Mouse (Mus musculus) lung, postnatal 14 days (tissue): ENCODE measurements around the gene Slc16a12.

Source experiments
- DNase-seq: peaks from one replicate; pipeline ENCODE4 v3.0.0; 2021

The Slc16a12 gene

GRCm38 (mm10) chr19:34662740-34663139, 84.3 kb downstream of the Slc16a12 start:
- DNase-seq: no peak

DNA sequence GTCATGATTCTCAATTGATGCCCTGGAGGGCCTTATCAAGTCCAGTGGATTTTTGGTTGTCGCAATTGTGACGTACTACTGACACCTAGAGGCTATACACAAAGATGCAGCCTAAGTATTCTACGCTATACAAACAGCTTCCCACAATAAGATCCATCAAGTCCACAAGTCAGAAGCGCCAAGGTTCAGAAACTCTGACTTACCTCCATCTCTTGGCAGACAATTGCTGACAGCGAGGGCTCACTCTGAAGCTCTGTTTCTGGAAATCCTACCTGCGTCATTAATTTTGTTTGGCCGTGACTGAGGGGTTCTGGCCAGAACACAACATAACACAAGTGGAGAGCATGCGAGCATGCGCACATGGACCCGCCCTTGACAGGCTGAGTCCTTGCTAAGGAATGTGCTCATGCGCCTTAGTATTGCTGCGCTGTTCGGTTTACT, 85.0 kb downstream of the Slc16a12 start:
- peak; percentile 59 for DNase-seq

GRCm38 (mm10) chr19:34656511-34657298, 90.4 kb downstream of the Slc16a12 start:
- no peak for DNase-seq

DNA sequence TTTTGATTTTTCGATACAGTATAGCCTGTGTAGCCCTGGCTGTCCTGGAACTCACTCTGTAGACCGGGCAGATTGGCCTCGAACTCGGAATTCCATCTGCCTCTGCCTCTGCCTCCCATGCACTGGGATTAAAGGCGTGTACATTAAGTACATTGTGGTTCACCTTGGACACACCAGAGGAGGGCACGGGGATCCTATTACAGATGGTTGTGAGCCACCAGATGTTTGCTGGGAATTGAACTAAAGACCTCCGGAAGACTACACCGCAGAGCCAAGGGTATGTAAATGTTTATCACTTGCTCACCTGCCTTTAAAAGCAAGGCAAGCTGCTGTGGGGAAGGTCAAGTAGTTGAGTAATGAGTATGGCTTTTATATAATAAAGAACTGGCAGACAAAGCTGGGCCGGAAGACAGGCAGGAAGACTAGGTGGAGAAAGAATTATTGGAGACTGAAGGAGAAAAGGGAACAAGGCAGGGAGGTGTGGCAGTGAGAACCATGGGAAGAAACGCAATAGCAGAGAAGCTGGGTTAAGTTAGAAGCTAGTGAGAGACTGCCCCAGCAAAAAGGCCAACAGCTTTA, 91.8 kb downstream of the Slc16a12 start:
- no peak for DNase-seq

DNA sequence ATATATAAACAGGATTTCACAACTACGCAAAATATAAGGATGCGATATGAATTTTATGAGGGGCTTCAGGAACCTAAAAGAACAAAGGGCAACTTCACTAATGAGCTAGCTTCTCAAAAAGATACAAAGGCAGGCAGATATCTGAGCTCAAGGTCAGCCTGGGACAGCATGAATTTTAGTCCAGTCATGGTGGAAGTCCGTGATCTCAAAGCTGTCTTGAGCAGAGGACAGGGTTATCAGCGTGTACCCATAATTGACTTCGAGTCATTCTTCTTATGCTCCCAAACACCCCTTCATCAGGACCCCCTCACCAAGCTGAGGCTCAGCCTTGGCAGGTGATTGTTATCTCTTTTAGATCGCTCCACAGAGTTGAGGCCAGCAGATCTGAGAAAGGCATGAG, 96.1 kb downstream of the Slc16a12 start:
- no peak for DNase-seq

- DNase-seq: no peak
These were observed 96.8 kb downstream of the Slc16a12 start for GRCm38 (mm10) chr19:34650276-34650675.

GRCm38 (mm10) chr19:34647630-34648029, 99.5 kb downstream of the Slc16a12 start:
- peak; percentile 64 for DNase-seq

DNA sequence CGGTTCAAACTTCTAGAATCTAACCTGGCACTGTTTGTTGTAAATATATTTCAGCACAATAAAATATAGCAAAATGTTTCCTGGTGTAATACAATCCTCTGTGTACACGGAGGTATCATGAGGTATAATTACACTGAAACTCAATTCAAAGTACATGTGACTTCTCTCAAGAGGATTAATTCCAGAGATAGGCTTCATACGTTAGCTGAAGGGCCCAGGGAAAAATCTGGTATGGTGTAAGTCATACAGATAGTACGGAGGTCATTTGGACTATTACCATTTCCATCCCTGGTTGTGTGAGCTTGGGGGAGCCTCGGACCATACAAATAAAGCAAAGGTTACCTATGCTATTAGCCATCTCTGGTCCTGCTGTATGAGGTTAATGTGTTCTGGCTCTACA, 104.5 kb downstream of the Slc16a12 start:
- DNase-seq: no peak

DNA sequence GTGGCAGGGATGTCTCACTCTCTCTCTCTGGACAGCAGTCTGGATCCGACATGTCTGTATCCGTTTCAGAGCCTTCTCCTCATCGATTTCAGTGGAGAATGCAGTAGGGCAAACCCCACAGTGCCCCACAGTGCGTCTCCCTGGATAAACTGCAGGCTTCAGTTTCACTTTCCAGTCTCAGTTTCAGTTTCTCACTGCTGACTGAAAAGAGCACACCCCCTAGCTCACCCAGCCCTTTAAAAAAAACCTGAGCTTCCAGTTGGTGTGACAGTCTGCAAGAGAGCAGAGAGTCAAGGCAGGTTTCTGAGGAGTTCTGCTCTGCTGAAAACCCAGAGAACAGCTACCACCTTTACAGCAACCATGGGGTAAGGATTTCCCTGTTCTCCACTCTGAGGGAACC, 106.5 kb downstream of the Slc16a12 start, which contains the start of the genes Ifit1bl2 and Ifit1:
Ifit1bl2 (minus strand) TSS at position 121 of the 400 bp plus-strand sequence.
Ifit1 (plus strand) TSS at position 249 of the 400 bp plus-strand sequence.
- DNase-seq: peak; percentile 10

DNA sequence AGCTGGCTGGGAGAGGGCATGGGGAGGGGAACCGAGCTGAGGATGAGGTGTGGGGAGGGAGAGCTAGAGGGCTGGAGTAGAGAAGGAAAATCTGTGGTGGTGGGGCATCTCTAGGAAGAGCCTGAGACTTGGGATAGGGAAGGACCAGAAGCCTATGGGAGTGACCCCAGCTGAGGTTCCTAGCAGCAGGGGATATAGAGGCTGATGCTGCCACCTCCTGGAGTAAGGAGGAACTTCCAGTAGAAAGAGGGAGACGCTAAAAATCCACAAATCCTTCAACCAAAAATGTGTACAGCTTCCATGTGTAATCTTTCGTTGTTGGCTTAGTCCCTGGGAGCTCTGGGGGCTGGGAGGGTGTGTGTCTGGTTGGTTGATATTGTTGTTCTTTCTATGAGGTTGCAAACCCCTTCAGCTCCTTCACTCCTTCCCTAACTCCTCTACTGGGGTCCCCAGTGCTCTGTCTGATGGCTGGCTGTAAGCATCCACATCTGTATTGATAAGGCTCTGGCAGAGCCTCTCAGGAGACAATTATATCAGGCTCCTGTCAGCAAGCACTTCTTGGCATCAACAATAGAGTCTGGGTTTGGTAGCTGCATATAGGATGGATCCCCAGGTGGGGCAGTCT, 110.0 kb downstream of the Slc16a12 start:
- peak; percentile 77 for DNase-seq

- no peak for DNase-seq
These were observed 113.6 kb downstream of the Slc16a12 start for GRCm38 (mm10) chr19:34633484-34633883.

GRCm38 (mm10) chr19:34631487-34631886, 115.6 kb downstream of the Slc16a12 start:
- DNase-seq: no peak

DNA sequence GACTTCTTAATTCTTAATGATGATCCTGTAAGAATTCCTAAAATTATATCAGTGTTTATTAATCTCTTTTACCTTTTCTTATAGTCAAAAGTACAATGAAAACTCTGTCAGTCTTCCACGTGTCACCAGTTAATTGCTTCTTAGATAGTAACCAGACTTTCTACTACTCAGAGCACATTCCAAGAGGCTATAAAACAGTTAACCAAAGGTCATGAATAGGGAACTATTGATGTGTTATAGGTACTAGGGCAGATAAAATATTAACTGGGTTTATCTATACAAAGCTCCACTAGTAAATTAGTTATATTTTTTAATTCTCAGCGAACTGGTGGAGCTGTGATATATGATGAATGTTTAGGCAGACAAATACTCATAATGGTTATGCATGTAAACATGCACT, 119.6 kb downstream of the Slc16a12 start:
- no peak for DNase-seq

- no peak for DNase-seq
These were observed 122.4 kb downstream of the Slc16a12 start for GRCm38 (mm10) chr19:34624663-34625062.

GRCm38 (mm10) chr19:34623781-34624180, 123.3 kb downstream of the Slc16a12 start:
- no peak for DNase-seq

DNA sequence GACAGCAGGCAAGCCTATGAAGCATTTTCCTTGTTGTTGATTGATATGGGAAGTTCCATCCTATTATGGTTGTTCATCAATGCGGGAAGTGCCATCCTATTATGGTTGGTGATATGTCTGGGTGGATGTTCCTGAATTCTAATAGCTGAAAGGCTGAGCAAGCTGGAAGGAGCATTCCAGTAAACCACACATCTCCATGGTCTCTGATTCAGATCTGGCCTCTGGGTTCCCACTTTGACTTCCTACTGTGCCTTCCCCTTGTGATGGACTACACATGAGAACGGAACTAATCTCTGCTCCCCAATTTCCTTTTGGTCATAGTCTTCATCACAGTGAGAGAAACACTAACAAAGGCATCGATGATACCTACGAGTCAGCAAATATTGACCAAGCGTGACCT, 126.2 kb downstream of the Slc16a12 start:
- DNase-seq: no peak
